Mouse (Mus musculus) R1 (cell line): ENCODE data around the gene Tst.

Source experiments
- DNase-seq: peaks from one replicate; pipeline ENCODE4 v3.0.0-alpha.2; 2018; ENCODE audit warnings: low read depth, low spot score

The Tst gene

GRCm38 (mm10) chr15:78405517-78406211, at the start of gene Tst:
Tst (minus strand) TSS chr15:78405907.
- DNase-seq = peak; percentile 99

DNA sequence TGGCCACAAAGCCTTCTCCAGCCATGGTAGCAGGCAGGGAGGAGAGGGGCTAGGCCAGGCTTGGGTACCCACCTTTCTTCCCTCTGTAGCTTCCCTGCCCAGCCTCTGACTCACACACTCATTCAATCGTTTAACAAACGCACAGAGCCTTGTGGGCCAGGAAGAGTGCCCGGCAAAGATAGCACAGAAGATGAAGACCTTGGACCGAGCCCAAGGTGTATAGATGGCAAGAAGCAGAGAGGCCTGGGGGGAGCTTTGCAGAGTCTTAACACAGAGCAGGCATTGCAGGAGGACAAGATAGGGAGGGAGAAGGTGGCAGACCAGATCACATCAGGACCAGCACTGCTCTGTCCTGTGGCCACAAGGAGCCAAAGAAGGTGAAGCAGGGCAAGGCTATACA, 49.5 kb upstream of the Tst start:
- DNase-seq = no peak

DNA sequence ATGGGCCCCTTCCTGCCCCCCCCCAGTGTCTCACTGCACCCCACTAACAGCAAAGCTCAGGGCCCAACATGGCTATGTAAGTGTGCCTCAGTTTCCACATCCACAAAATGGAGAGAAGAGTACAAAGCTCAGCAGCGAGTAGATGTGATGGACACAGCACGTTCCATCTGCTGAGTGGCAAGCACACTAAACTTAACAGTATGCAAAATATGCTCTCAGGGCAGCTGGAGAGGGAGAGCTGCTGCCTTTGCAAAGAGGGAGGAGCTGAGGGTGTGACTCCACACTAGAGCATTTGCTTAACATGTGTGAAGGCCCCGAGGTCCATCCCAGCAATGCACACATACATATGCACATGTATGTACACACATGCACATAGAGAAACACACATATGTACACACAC, 47.2 kb upstream of the Tst start:
- no peak for DNase-seq

DNA sequence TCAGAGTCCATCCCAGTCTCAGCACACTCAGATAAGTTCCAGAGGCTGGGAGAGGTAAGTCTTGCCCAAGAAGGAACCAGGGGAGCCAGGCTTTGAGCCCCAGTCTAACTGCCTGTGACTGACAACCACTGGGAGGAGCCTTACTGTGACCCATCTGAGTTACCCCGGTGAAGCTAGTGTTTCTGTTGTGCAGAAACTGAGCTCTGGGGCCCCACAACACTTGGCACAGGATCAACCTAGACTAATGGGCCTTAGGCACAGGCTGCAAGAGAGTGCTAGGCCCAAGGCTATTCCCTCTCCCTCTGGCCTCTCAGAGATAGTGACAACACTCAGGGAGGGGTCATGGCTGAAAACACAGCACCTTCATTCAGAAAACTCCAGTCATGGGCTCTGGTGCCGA, 45.5 kb upstream of the Tst start:
- DNase-seq = no peak

DNA sequence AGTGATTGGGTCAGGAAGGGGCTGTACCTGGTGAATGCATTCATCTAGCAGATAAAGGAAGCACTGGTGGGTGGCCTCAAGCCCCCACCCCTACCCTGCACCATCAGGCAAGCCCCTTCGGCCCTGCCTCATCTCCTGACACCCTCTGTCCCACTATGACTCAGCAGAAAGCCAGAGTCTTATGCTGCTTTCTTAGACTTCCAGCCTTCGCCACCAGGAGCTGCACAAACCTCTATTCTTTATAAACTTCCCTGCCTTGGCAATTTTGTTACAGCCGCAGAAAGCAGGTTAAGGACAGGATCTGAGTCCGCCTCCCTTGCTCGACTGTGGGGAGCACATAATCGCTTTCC, 44.7 kb upstream of the Tst start:
- DNase-seq = peak; percentile 92

DNA sequence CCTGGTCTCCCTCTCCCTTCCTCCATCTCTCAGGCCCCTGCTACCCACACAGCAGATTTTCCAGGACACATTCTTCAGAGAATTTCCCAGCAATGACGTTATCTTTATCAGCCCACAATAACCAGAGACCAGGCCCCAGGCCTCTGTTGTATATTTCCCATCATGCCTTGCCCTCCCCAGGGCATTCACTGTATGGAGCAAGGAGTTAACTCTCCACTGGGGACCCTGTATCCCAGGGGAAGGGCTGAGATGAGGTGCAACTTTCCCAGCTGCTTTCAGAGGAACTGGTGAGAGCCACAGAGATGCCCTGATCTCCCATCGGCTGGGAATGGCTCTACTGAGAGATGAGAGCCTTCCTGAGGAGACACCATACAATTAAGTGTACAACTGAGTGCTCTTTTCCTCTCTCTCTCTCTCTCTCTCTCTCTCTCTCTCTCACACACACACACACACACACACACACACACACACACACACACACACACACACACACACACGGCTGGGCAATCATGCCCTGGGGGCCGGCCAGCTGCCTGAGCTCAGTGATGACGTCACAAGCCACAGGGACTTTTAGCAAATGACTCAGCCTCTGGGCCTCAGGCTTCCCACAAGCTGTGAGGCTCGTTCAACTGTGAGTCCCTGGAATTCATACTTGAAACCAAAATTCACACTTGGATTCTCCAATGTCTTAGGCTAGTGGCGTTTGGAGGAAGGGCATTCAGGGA, 44.1 kb upstream of the Tst start:
- peak; percentile 31 for DNase-seq

DNA sequence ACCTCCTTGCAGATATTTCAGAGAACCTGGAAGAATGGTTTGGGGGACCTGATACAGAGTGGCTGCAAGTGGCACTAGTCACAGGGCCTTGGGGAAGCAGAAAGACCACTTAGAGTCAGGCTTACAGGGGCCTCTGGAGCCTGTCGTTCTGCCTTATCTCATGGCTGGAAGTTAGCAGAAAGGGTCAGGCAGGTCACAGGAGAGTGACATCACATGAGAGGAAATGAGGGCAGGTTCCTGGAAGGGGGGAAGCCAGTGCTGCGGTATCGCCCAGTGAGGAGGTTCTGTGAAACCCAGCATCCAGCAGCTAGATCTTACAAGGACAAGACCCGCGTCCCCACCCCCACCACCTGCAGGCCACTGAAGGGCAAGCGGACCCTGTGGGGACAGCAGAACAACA, 43.4 kb upstream of the Tst start:
- DNase-seq = no peak

DNA sequence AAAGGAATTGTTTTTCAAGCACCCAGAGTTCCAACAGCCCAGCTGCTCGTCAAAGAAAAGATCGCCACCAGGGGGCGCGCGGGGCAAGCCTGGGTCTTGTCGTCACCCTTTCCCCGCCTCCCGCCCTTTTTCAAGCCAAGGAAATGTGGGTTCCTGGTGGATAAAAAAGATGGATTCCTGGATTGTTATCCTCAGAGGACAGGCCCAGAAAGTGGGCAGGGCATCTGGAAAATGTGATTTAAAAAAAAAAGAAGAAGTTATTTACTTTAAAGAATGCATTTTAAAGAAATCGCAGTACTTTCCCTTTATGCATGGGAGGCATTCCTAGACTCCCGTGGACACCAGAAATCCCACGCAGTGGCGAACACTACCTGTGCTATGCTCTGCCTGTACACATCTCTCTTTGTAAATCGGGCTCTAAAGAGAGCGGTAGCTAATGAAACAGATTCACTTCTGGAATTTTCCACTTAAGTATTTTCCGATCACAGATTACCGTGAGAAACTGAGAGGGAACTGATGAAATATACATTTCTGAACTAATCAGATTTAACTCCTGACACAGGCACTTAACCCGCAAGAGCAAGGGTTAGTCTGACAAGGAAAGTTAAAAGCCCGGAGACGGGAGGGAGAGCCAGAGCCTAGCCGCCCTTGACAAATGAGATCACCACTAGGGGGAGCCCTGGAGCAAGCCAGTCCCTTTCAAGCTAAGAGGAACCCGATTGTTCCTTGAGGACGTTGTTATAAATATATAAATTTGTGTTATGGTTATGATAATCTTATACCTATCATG, 42.2 kb upstream of the Tst start:
- DNase-seq = peak; percentile 91

DNA sequence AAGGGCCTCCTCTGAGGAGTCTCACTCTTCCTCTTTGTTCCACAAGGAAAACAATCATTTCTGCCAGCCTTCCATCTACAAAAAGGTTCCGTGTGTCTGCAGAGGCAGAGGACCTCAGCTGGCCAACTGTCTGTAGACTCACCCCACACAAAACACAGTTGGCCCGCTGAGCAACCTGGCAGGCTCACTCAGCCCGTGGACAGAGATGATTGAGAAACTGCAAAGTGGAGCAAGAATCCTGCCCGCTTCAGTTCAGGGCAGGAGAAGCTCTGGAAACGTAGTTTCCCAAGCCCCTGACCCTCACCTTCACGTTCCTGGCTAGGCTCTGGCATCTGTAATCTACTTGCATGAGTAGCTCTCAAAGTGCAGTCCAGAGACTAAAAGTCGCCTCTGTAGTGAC, 41.4 kb upstream of the Tst start:
- DNase-seq = no peak

- DNase-seq = no peak
These were observed 38.1 kb upstream of the Tst start for GRCm38 (mm10) chr15:78443857-78444256.

GRCm38 (mm10) chr15:78442231-78442630, 36.5 kb upstream of the Tst start:
- DNase-seq = no peak

- DNase-seq = no peak
These were observed 33.3 kb upstream of the Tst start for GRCm38 (mm10) chr15:78438973-78439372.

DNA sequence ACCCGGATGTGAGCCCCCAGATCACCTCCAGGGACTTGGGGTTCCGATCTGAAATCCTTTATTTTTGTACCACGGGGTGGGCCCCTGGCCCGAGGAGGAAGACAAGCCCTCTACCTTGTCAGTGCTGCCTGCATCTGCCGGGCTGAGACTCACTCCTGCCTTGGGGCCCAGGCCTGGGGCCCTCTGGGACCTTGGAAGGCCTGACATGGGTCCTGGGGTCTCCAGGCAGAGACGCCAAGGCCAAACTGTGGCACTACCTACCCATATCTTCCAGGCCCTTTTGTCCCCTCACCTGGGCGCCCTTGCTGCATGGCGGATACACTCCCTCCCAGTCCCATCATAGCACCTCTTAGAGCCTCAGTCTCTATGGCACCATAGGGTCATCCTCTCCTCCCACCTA, 32.8 kb upstream of the Tst start:
- no peak for DNase-seq

DNA sequence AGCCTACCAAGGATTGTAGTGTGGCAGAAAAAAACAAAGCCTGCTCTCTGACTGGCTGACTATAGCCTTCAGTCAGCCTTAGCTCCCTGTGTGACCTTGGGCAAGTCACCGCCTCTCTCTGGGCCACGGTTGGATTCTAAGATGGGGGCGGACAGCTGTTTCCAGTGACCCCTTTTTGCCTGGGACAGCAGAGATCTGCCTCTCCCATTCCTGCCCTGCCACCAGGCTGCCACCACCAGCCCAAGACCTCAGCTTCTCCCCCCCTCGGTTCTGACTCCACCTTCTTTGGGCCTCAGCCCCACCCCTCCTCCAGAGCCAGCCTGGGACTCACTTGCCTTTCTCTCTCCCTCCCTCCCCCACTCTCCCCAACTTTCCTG, 32.3 kb upstream of the Tst start:
- DNase-seq = peak; percentile 16

DNA sequence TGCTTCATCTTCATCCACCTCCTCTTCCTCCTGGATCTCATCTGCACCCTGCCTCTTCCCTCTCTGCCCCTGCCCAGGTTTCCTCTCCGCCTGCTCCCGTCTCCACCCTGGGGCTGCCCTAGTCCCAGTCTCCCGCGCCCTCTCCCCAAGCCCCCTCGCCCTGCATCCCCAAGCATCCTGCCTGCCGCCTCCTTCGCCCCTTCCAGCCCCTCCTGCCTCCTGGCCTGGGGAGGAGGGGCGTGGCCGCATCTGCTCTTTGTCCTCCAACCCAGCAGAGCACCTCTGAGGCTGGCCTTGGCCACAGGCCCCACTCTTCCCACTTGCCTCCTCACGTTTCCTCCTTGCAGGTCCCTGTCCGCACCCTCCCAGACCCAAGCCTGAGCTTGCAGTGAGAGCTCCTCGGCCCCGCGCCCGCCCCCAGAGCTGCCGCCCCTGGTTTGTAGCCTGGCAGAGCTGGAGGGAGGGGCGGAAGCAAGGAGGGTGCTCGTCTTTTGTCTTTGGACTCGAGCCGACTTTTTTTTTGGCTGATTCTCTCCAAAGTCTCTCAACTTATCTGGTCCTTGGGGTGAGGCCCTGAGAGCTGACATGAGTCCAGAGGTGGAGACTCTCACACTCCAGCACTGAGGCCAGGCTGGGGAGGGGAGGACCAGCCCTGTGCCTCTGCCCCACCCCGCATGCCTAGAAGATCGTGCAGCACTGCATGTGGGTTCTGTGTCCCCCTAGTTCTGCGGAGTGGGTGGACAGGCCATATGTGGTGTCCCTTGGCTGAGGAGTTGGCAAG, 31.7 kb upstream of the Tst start:
- peak; percentile 50 for DNase-seq

GRCm38 (mm10) chr15:78436380-78437192, 30.9 kb upstream of the Tst start:
- peak; percentile 67 for DNase-seq

GRCm38 (mm10) chr15:78435681-78436080, 30.0 kb upstream of the Tst start:
- no peak for DNase-seq

GRCm38 (mm10) chr15:78434896-78435520, 29.3 kb upstream of the Tst start:
- peak; percentile 42 for DNase-seq

- no peak for DNase-seq
These were observed 25.9 kb upstream of the Tst start for GRCm38 (mm10) chr15:78431541-78432121.

DNA sequence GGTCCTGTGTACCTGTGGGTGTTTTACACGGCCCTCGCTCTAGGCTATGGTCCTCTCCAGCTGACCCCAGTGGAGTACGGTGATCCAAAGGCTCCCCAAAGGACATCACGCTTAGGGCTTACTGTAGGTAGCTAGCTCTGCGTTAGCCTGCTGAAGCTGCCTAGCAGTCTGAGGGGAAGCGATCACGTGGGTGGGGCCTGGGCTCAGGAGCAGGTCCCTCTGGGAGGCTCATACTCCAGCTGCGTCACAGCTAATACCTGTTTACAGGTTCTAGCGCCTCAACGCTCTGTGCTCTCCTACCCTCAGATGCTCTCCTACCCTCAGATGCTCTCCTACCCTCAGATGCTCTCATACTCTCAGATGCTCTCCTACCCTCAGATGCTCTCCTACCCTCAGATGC, 25.2 kb upstream of the Tst start:
- DNase-seq = no peak
